Mouse (Mus musculus): ENCODE data around the gene Rpl37a. TPM values are rescaled to one million over a fixed set of nuclear protein-coding genes. Genes with fewer than 3 reads are reported as not detected.

Gene Rpl37a
- polyA plus RNA-seq (2012): 150 and 219 TPM in 2 replicates

DNA sequence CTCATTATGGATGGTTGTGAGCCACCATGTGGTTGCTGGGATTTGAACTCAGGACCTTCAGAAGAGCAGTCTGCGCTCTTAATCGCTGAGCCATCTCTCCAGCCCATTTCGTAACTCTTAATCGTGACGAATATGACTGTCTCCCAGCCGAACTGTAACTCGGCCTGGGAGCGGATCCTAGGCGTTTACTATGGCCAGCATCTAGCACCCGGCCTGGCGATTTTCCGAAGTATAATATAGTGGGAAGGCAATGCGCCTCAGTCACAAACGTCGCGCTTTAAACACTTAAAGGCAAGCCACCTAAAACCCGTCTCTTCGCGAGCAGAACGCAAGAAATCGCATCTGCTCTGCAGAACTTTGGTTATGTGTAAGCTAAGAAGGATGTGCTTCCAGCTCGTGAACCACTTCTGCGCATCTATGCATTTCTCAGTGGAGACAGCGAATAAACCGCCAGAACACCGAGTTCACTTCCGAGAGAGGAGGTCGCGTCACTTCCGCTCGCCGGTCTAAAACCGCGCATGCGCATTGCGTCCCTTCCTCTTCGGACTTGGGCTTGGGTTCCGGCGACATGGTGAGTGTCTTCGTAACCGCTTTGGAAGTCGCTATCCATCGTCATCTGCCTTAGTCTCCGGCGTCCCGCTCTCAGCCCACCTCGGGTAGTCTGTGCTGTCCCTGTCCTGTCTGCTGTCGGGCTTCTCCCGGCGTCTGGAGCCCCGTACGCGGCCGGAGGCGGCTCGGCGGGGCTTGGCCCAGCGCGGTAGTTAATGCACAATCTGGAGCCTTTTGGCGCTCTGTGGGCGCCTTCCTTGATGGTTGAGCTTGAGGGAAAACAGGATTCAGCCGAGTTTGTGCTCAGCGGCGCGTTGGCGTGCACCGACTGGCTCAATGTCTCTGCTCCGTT lies at the start of gene Rpl37a:
Rpl37a (plus strand) TSS at position 538 of the 901 bp plus-strand sequence.

GRCm38 (mm10) chr1:72700479-72700878 lies 10.6 kb upstream of the Rpl37a start, which contains the start of gene Ankar:
Gene Ankar, minus strand, starts transcription at chr1:72700579.

Other genes starting within 250 kb of the Rpl37a start
- not detected in 2 replicates for gene March4, start 174.4 kb upstream of the Rpl37a start, polyA plus RNA-seq (2012)
- 9.6 and 11.6 TPM in 2 replicates for gene Smarcal1, start 128.0 kb upstream of the Rpl37a start, polyA plus RNA-seq (2012)
- gene Ankar, start 10.7 kb upstream of the Rpl37a start, polyA plus RNA-seq (2012): not detected in 2 replicates
- 0.11 TPM in 1 of 2 replicates, not detected in the other for gene Igfbp2, start 113.2 kb downstream of the Rpl37a start, polyA plus RNA-seq (2012)
- gene Igfbp5, start 163.6 kb downstream of the Rpl37a start, polyA plus RNA-seq (2012): 0.10 and 0.17 TPM in 2 replicates